Mouse (Mus musculus) 3T3-L1 (cell line): ENCODE measurements around the gene Cfap206.

Experiments used
- DNase-seq: peaks from one replicate; pipeline ENCODE4 v3.0.0-alpha.2; 2015; ENCODE audit warnings: low read depth, low spot score

Gene Cfap206

GRCm38 (mm10) chr4:34673721-34674120 lies 56.3 kb downstream of the Cfap206 start:
- DNase-seq = no peak

- no peak for DNase-seq
Measured at GRCm38 (mm10) chr4:34667923-34668322, 62.1 kb downstream of the Cfap206 start.

GRCm38 (mm10) chr4:34661927-34662326 lies 68.1 kb downstream of the Cfap206 start:
- no peak for DNase-seq

GRCm38 (mm10) chr4:34661514-34661913 lies 68.5 kb downstream of the Cfap206 start:
- no peak for DNase-seq

- no peak for DNase-seq
Measured at GRCm38 (mm10) chr4:34659012-34659411, 71.0 kb downstream of the Cfap206 start.

GRCm38 (mm10) chr4:34656101-34656500 lies 73.9 kb downstream of the Cfap206 start:
- DNase-seq = no peak

GRCm38 (mm10) chr4:34653179-34653578 lies 76.8 kb downstream of the Cfap206 start:
- no peak for DNase-seq

DNA sequence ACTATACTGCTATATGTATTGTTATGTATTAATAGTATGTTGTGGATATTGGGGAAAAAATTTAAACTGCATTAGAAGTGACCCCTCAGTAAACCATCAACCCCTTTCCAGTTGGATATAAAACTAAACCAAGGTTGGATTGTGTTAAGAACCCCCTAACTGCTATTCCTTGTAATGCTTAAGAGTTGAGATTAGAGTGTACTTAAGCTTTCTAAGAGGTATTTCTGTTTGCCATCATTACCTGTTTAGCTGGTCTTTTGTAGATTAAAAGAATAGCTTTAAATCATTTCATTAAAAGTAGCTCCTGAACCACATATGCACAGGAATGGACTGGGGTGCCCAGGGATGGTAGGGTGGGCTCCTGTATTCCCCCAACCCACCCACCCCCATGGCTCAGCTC lies 85.2 kb downstream of the Cfap206 start:
- DNase-seq = no peak

DNA sequence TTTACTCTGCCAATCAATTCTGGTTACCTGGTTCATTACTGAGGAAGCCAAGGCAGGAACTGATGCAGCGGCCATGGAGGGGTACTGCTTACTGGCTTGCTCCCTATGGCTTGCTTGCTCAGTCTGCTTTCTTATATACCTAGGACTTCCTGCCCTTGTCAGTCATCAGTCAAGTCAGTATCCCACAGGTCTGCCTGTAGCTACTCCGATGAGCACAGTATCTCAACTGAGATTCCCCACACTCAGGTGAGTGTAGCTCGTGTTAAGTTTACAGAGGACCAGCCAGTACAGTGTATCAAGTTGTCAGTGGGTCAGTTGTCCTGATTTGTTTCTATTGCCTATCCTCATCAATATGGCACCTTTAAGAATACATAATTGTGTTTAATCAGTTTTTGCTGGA lies 89.3 kb downstream of the Cfap206 start:
- DNase-seq = no peak

- DNase-seq = no peak
Measured at GRCm38 (mm10) chr4:34639745-34640364, 90.2 kb downstream of the Cfap206 start.
